Mouse (Mus musculus): ENCODE results near the gene Ptx4. TPM values are rescaled to one million over a fixed set of nuclear protein-coding genes. Genes with fewer than 3 reads are reported as not detected.
"Not testable (repeated sequence)": the region's sequence is repeated elsewhere in the genome, so short reads cannot be mapped to it uniquely, and the experiment has no call there.

Gene Ptx4
- polyA plus RNA-seq, 1 experiment from 2014 or later = not detected

DNA sequence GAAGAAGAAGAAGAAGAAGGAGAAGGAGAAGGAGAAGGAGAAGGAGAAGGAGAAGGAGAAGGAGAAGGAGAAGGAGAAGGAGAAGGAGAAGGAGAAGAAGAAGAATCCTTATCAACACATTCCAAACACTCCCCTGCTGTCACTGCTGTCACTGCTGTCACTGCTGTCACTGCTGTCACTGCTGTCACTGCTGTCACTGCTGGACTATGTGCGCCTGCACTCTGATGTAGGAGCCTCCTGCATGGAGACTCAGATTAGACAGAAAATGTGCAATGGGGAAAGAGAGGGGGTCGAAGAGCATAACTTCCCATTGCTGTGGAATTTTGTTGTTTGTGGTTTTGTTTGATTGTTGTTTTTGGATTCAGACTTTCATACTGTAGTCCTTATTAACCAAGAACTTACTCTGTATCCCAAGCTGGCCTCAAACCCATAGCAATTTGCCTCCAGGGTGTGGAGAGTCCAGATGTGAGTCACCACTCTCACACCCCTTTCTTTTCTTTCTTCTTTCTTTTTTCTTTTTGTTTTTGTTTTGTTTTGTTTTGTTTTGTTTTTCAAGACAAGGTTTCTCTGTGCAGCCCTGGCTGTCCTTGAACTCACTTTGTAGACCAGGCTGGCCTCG is 5.0 kb downstream of the Ptx4 start:
- not testable (repeated sequence) for H3K4me3 ChIP-seq (ENCODE audit: low read depth, low read length)
- WGBS = 80% methylated on average over 3 of the region's 3 CpGs

DNA sequence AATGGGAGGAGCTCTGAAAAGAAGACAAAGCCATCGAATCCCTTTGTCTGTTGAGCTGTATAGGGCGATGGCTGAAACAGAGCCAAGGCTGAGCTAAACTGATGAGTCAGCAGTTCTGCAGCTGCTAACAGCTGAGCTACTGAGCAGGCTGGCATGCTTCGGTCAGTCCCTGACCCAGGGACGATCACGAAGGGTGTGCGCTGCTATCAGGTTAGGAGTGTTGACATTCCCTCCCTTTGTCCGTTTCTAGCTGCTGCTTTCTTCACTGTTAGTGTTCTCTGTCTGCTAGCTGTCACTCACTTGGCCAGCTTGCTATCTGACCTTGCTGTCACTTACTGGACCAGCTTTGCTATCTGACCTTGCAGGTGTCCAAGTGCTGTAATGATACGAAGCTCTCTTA is 6.5 kb downstream of the Ptx4 start:
- H3K27me3 ChIP-seq (replicated peaks; ENCODE audit: control insufficient read depth, insufficient read depth, low read length) = no peaks in the 10 kb centered on the region
- no peak overlapping the region for H3K9ac ChIP-seq (ENCODE audit: low read length)
- no peaks in the 10 kb centered on the region for H3K9me3 ChIP-seq (ENCODE audit: control insufficient read depth, low read length)
- 54% methylated on average over 8 of the region's 8 CpGs for WGBS
- 0 out of 2 replicates have a peak, but pooled peaks have one; percentile 43 for ATAC-seq (replicated peaks; ENCODE audit: low FRiP score, low TSS enrichment, low read depth)
- no peak overlapping the region for H3K4me2 ChIP-seq (ENCODE audit: low read length)
- no peak overlapping the region for H3K4me3 ChIP-seq (ENCODE audit: low read depth, low read length)
- no peak for DNase-seq (ENCODE audit: low spot score)
- no peaks in the 10 kb centered on the region for H3K4me1 ChIP-seq (replicated peaks; ENCODE audit: control insufficient read depth, insufficient read depth, low read length)
- no peak overlapping the region for H3K27ac ChIP-seq (ENCODE audit: low read depth)
- no peaks in the 10 kb centered on the region for H3K36me3 ChIP-seq (ENCODE audit: control insufficient read depth, insufficient read depth, low read length)

More for the DNA sequence above, 5.0 kb downstream of the Ptx4 start:
- H3K4me2 ChIP-seq (ENCODE audit: low read length); H3K36me3 ChIP-seq (ENCODE audit: control insufficient read depth, insufficient read depth, low read length); DNase-seq (ENCODE audit: low spot score); ATAC-seq (replicated peaks; ENCODE audit: low FRiP score, low TSS enrichment, low read depth); H3K27me3 ChIP-seq (replicated peaks; ENCODE audit: control insufficient read depth, insufficient read depth, low read length); H3K27ac ChIP-seq (ENCODE audit: low read depth); H3K4me1 ChIP-seq (replicated peaks; ENCODE audit: control insufficient read depth, insufficient read depth, low read length); H3K9ac ChIP-seq (ENCODE audit: low read length); H3K9me3 ChIP-seq (ENCODE audit: control insufficient read depth, low read length): not testable (repeated sequence)

DNA sequence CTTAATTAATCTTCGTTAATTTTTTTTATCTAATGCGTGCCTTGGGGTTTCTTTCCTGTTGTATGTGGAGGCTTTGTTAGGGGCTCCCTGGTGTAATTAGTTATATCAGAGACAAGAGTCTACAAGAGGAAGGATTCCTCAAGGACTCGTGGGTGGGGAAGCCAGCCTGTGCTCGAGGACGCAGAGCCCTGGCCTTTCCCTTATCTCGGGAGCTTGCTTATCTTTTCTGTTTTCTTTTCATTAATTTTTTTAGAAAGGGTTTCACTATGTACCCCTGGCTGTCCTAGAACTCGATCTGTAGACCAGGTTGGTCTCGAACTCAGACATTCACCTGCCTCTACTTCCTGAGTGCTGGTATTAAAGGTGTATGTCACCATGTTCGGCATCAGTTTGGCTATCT is 7.1 kb downstream of the Ptx4 start:
- Histone ChIP-seq H3K9me3 (ENCODE audit: control insufficient read depth, low read length) (no peaks in the 10 kb centered on the region), H3K36me3 (ENCODE audit: control insufficient read depth, insufficient read depth, low read length) (no peaks in the 10 kb centered on the region), H3K9ac (ENCODE audit: low read length) (no peak overlapping the region), H3K4me3 (ENCODE audit: low read depth, low read length) (no peak overlapping the region), H3K27me3 (replicated peaks; ENCODE audit: control insufficient read depth, insufficient read depth, low read length) (no peaks in the 10 kb centered on the region), H3K4me1 (replicated peaks; ENCODE audit: control insufficient read depth, insufficient read depth, low read length) (no peaks in the 10 kb centered on the region), H3K27ac (ENCODE audit: low read depth) (no peak overlapping the region), H3K4me2 (ENCODE audit: low read length) (no peak overlapping the region)
- no peak for ATAC-seq (replicated peaks; ENCODE audit: low FRiP score, low TSS enrichment, low read depth)
- DNase-seq (ENCODE audit: low spot score) = no peak
- 59% methylated on average over 9 of the region's 9 CpGs for WGBS

DNA sequence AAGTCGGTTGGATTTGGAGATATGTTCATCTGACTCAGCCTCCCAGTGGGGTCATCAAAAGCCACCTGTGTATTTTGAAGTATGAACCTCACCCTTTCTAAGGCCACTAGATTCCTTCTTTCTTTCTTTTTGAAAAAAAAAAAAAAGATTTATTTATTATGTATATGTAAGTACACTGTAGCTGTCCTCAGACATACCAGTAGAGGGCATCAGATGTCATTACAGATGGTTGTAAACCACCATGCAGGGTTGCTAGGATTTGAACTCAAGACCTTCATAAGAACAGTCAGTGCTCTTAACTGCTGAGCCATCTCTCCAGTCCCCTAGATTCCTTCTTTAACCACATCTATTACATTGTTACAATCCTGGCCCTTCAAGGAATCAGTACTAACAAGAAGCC is 9.5 kb downstream of the Ptx4 start:
- DNase-seq (ENCODE audit: low spot score) (no peak), ATAC-seq (replicated peaks; ENCODE audit: low FRiP score, low TSS enrichment, low read depth) (no peak)
- H3K4me1 ChIP-seq (replicated peaks; ENCODE audit: control insufficient read depth, insufficient read depth, low read length) = peaks cover 9% of the 10 kb centered on the region
- H3K4me2 ChIP-seq (ENCODE audit: low read length) = no peak overlapping the region
- H3K27ac ChIP-seq (ENCODE audit: low read depth) = no peak overlapping the region
- WGBS = 86% methylated on average over 1 of the region's 1 CpGs
- no peak overlapping the region for H3K9ac ChIP-seq (ENCODE audit: low read length)
- H3K9me3 ChIP-seq (ENCODE audit: control insufficient read depth, low read length) = no peaks in the 10 kb centered on the region
- H3K4me3 ChIP-seq (ENCODE audit: low read depth, low read length) = no peak overlapping the region
- H3K36me3 ChIP-seq (ENCODE audit: control insufficient read depth, insufficient read depth, low read length) = no peaks in the 10 kb centered on the region
- H3K27me3 ChIP-seq (replicated peaks; ENCODE audit: control insufficient read depth, insufficient read depth, low read length) = no peaks in the 10 kb centered on the region

DNA sequence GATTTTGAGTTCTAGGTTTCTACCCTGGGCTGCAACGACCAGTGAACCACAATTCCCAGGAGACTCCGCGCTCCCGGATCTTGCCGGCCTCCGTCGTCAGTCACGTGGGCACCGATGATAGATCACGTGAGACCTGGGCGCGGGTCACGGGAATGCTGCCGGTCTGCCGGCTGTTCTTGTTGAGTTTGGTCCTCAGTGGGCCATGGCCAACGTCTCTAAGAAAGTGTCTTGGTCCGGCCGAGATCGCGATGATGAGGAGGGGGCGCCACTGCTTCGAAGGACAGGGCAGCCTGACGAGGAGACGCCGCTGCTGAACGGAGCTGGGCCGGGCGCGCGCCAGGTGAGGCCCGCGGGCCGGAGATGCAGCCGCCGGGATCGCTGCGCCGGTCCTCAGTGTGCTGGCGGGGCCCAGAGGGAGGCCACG is 12.7 kb downstream of the Ptx4 start, which contains the start of gene Clcn7:
Gene Clcn7 (plus strand): TSS at position 117 of the 424 bp plus-strand sequence.
- Histone ChIP-seq H3K27me3 (replicated peaks; ENCODE audit: control insufficient read depth, insufficient read depth, low read length) (no peaks in the 10 kb centered on the region), H3K4me3 (ENCODE audit: low read depth, low read length) (peak within 1 kb of the TSS; percentile 96), H3K36me3 (ENCODE audit: control insufficient read depth, insufficient read depth, low read length) (no peaks in the 10 kb centered on the region), H3K4me2 (ENCODE audit: low read length) (peak within 1 kb of the TSS; percentile 87), H3K27ac (ENCODE audit: low read depth) (no peak within 1 kb of the TSS), H3K9ac (ENCODE audit: low read length) (peak within 1 kb of the TSS; percentile 73), H3K9me3 (ENCODE audit: control insufficient read depth, low read length) (no peaks in the 10 kb centered on the region), H3K4me1 (replicated peaks; ENCODE audit: control insufficient read depth, insufficient read depth, low read length) (peaks cover 9% of the 10 kb centered on the region)
- DNase-seq (ENCODE audit: low spot score) (peak; percentile 92), ATAC-seq (replicated peaks; ENCODE audit: low FRiP score, low TSS enrichment, low read depth) (peak; percentile 97)
- WGBS = 0% methylated on average over 35 of the region's 40 CpGs

DNA sequence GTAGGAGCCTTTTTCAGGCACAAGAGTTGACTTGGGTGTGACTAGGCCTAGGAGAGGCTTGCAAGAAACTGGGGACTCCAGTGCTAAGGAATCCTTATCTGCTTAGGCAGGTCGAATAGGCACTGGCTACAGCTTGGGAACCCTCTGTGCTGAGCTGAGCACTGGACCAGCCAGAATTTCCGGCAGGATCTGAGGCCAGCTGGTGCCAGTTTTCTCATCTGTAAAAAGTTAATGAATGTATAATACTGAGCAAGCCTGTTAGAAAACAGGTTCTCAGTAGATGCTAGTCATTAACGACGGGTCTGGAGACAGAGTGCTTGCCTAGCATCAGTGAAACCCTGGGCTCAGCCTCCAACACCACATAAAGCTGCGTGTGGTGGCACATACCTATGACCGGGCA is 15.1 kb downstream of the Ptx4 start:
- 87% methylated on average over 6 of the region's 6 CpGs for WGBS
- ATAC-seq (replicated peaks; ENCODE audit: low FRiP score, low TSS enrichment, low read depth) = no peak

DNA sequence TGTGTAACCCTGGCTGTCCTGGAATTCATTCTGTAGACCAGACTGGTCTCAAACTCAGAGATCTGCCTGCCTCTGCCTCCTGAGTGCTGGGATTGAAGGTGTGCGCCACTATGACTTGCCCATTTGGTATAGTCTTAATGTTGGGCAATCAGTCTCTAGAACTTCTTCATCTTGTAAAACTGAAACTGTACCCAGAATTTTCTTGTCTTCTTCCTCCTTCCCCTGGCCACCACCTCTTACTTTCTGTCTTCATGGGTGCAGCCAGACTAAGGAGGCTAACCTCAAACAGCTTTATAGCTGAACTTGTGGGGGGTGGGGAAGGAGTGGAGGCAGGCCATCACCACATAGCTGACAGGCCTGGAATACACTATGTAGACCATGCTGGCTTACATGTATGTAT is 18.2 kb downstream of the Ptx4 start:
- no peak overlapping the region for H3K9ac ChIP-seq (ENCODE audit: low read length)
- DNase-seq (ENCODE audit: low spot score) (no peak), ATAC-seq (replicated peaks; ENCODE audit: low FRiP score, low TSS enrichment, low read depth) (no peak)
- WGBS = 96% methylated on average over 1 of the region's 1 CpGs
- no peaks in the 10 kb centered on the region for H3K9me3 ChIP-seq (ENCODE audit: control insufficient read depth, low read length)
- H3K4me3 ChIP-seq (ENCODE audit: low read depth, low read length) = no peak overlapping the region
- H3K4me1 ChIP-seq (replicated peaks; ENCODE audit: control insufficient read depth, insufficient read depth, low read length) = peaks cover 8% of the 10 kb centered on the region
- H3K36me3 ChIP-seq (ENCODE audit: control insufficient read depth, insufficient read depth, low read length) = 0 out of 2 replicates have a peak, but pooled peaks cover 1% of the 10 kb centered on the region
- H3K27ac ChIP-seq (ENCODE audit: low read depth) = no peak overlapping the region
- H3K4me2 ChIP-seq (ENCODE audit: low read length) = no peak overlapping the region
- H3K27me3 ChIP-seq (replicated peaks; ENCODE audit: control insufficient read depth, insufficient read depth, low read length) = no peaks in the 10 kb centered on the region

More for the DNA sequence above, 15.1 kb downstream of the Ptx4 start:
- H3K9ac ChIP-seq (ENCODE audit: low read length) = no peak overlapping the region
- peaks cover 9% of the 10 kb centered on the region for H3K4me1 ChIP-seq (replicated peaks; ENCODE audit: control insufficient read depth, insufficient read depth, low read length)
- no peaks in the 10 kb centered on the region for H3K36me3 ChIP-seq (ENCODE audit: control insufficient read depth, insufficient read depth, low read length)
- H3K27ac ChIP-seq (ENCODE audit: low read depth) = no peak overlapping the region
- no peak for DNase-seq (ENCODE audit: low spot score)
- H3K4me2 ChIP-seq (ENCODE audit: low read length) = no peak overlapping the region
- no peaks in the 10 kb centered on the region for H3K27me3 ChIP-seq (replicated peaks; ENCODE audit: control insufficient read depth, insufficient read depth, low read length)
- no peak overlapping the region for H3K4me3 ChIP-seq (ENCODE audit: low read depth, low read length)
- H3K9me3 ChIP-seq (ENCODE audit: control insufficient read depth, low read length) = no peaks in the 10 kb centered on the region

DNA sequence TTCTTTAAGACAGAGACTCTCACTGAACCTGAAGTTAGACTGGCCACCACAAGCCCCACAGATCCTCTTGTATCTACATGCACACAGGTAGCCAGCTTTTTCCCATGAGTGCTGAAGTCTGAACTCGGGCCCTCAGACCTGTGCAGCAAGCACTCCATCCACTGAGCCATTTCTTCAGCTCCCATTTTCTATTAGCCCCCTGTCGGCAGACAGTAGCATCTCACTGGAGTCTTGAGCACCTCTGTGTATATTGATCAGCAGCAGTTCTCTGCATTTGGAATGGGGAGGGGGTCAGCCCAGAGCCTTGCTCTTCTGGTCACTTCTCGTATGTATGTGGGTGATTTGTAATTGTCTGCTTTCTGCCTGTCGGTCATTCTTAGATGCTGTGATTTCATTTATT is 19.4 kb downstream of the Ptx4 start:
- no peak overlapping the region for H3K27ac ChIP-seq (ENCODE audit: low read depth)
- H3K4me1 ChIP-seq (replicated peaks; ENCODE audit: control insufficient read depth, insufficient read depth, low read length) = no peaks in the 10 kb centered on the region
- peaks cover 5% of the 10 kb centered on the region; the same call in 1 of the 2 replicates for H3K36me3 ChIP-seq (ENCODE audit: control insufficient read depth, insufficient read depth, low read length)
- H3K27me3 ChIP-seq (replicated peaks; ENCODE audit: control insufficient read depth, insufficient read depth, low read length) = no peaks in the 10 kb centered on the region
- H3K4me2 ChIP-seq (ENCODE audit: low read length) = no peak overlapping the region
- no peak overlapping the region for H3K9ac ChIP-seq (ENCODE audit: low read length)
- H3K4me3 ChIP-seq (ENCODE audit: low read depth, low read length) = no peak overlapping the region
- no peak for DNase-seq (ENCODE audit: low spot score)
- whole genome bisulfite sequencing = 64% methylated on average over 4 of the region's 4 CpGs
- ATAC-seq (replicated peaks; ENCODE audit: low FRiP score, low TSS enrichment, low read depth) = no peak
- H3K9me3 ChIP-seq (ENCODE audit: control insufficient read depth, low read length) = no peaks in the 10 kb centered on the region

DNA sequence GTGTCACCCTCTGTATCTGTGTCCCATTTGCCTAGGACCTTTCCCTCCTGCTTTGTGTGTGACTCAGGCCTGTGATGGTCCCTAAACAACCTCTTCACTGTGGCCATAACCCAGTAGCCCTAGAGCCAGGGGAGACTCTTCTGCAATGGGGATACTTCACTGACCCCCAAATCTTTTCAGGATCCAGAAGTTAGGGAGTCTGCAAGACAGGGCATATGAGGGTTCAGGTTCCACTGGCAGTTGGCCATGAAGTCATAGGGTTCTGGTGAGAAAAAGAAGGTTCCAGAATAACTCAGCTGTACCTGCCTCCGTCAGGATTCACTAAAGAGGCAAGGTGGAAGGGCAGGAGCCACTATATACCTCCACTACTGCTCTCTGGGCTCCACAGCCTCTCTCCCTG is 41.6 kb downstream of the Ptx4 start, which contains the start of gene Ccdc154:
Gene Ccdc154 (plus strand): TSS at position 301 of the 400 bp plus-strand sequence.
- no peaks in the 10 kb centered on the region for H3K27me3 ChIP-seq (replicated peaks; ENCODE audit: control insufficient read depth, insufficient read depth, low read length)
- H3K4me1 ChIP-seq (replicated peaks; ENCODE audit: control insufficient read depth, insufficient read depth, low read length) = no peaks in the 10 kb centered on the region
- H3K36me3 ChIP-seq (ENCODE audit: control insufficient read depth, insufficient read depth, low read length) = peaks cover 34% of the 10 kb centered on the region
- WGBS = 100% methylated on average over 1 of the region's 1 CpGs
- H3K9me3 ChIP-seq (ENCODE audit: control insufficient read depth, low read length) = no peaks in the 10 kb centered on the region
- ATAC-seq (replicated peaks; ENCODE audit: low FRiP score, low TSS enrichment, low read depth) (no peak), DNase-seq (ENCODE audit: low spot score) (no peak)
- no peak within 1 kb of the TSS for H3K9ac ChIP-seq (ENCODE audit: low read length)
- no peak within 1 kb of the TSS for H3K4me2 ChIP-seq (ENCODE audit: low read length)
- no peak within 1 kb of the TSS for H3K4me3 ChIP-seq (ENCODE audit: low read depth, low read length)
- H3K27ac ChIP-seq (ENCODE audit: low read depth) = no peak within 1 kb of the TSS
